Comparison of ENCODE assay signal across 27 mouse cellular contexts in genomic region chr13:43750966-43751365, GRCm38 (mm10). TPM values are rescaled to one million over a fixed set of nuclear protein-coding genes. Genes with fewer than 3 reads are reported as not detected.
A peak's percentile ranks its signal among the peaks of the same experiment; 100 is the strongest.
DNase-seq lines count a peak whose midpoint lies in the region; ATAC-seq lines count a peak whose summit lies in the region.
"Had no signal": no experiment of that assay in that cellular context is flagged by ENCODE, and none has a peak within 500 bp of the region (broad histone marks: within the 10 kb centered on the region; RNA-seq: fewer than 3 reads in every experiment).

No protein-coding gene starts in this region.

- no peaks in the 10 kb centered on the region for H3K9me3 ChIP-seq in heart, embryonic 14.5 days (ENCODE audit: control insufficient read depth, low read length)
- H3K9me3 ChIP-seq in liver, embryonic 11.5 days (ENCODE audit: control insufficient read depth, low read length): no peaks in the 10 kb centered on the region
- H3K9me3 ChIP-seq: embryonic facial prominence, embryonic 10.5 days; embryonic facial prominence, embryonic 13.5 days; forebrain, embryonic 12.5 days; forebrain, embryonic 15.5 days; heart, embryonic 15.5 days had no signal

- H3K4me2 ChIP-seq in heart, embryonic 14.5 days (ENCODE audit: low read length): peak overlapping the region; percentile 17; the same call in 1 of the 2 replicates
- no peak overlapping the region for H3K4me2 ChIP-seq in liver, embryonic 11.5 days
- H3K4me2 ChIP-seq: embryonic facial prominence, embryonic 13.5 days; forebrain, embryonic 12.5 days; forebrain, embryonic 15.5 days; heart, embryonic 15.5 days; hindbrain, embryonic 14.5 days had no signal

- H3K4me1 ChIP-seq in heart, embryonic 14.5 days (ENCODE audit: control insufficient read depth in 2 of 2, insufficient read depth in 2 of 2, low read length in 2 of 2): peaks cover 5 to 7% of the 10 kb centered on the region in 2 experiments
- H3K4me1 ChIP-seq in liver, embryonic 11.5 days (replicated peaks; ENCODE audit: control insufficient read depth, insufficient read depth, low read length): no peaks in the 10 kb centered on the region
- H3K4me1 ChIP-seq: embryonic facial prominence, embryonic 13.5 days; forebrain, embryonic 12.5 days; forebrain, embryonic 15.5 days had no signal

- no peaks in the 10 kb centered on the region for H3K27me3 ChIP-seq in heart, embryonic 14.5 days (ENCODE audit: control insufficient read depth, insufficient read depth, low read length)
- no peaks in the 10 kb centered on the region for H3K27me3 ChIP-seq in liver, embryonic 11.5 days (replicated peaks; ENCODE audit: control insufficient read depth, insufficient read depth, low read length)
- H3K27me3 ChIP-seq: embryonic facial prominence, embryonic 13.5 days; forebrain, embryonic 12.5 days; forebrain, embryonic 15.5 days; heart, embryonic 15.5 days had no signal

- no peak overlapping the region for H3K4me3 ChIP-seq in heart, embryonic 14.5 days (ENCODE audit: control insufficient read depth in 1 of 2, insufficient read depth in 1 of 2, low read depth in 1 of 2, low read length in 2 of 2)
- H3K4me3 ChIP-seq in liver, embryonic 11.5 days (ENCODE audit: low read depth, low read length): no peak overlapping the region
- H3K4me3 ChIP-seq: embryonic facial prominence, embryonic 10.5 days; embryonic facial prominence, embryonic 13.5 days; erythroblast, embryonic 14.5 days; forebrain, embryonic 12.5 days; forebrain, embryonic 15.5 days; heart, embryonic 15.5 days had no signal

- H3K36me3 ChIP-seq in heart, embryonic 14.5 days (ENCODE audit: control insufficient read depth, insufficient read depth, low read length): no peaks in the 10 kb centered on the region
- H3K36me3 ChIP-seq in liver, embryonic 11.5 days (ENCODE audit: control insufficient read depth, insufficient read depth, low read length): no peaks in the 10 kb centered on the region
- H3K36me3 ChIP-seq: embryonic facial prominence, embryonic 10.5 days; embryonic facial prominence, embryonic 13.5 days; forebrain, embryonic 12.5 days; forebrain, embryonic 15.5 days; heart, embryonic 15.5 days had no signal

- intact Hi-C loops in heart, postnatal 10 days (cut with DNase I): no loop called here

- no peak for ATAC-seq in heart, embryonic 14.5 days (ENCODE audit: insufficient number of reproducible peaks, insufficient read depth, low FRiP score, low read depth)
- ATAC-seq in CD4-positive, CD25-positive, alpha-beta regulatory T cell, adult 4 months: peak; percentile 77
- ATAC-seq in inflammation-experienced regulatory T-cells, adult 6 months: peak; percentile 62
- ATAC-seq in liver, embryonic 11.5 days (replicated peaks; ENCODE audit: low FRiP score): no peak
- ATAC-seq: forebrain, embryonic 15.5 days; hindbrain, postnatal 0 days had no signal

- 64% methylated on average over 6 of the region's 6 CpGs for WGBS in heart, embryonic 14.5 days
- 88% methylated on average over 6 of the region's 6 CpGs for WGBS in liver, embryonic 11.5 days

- no peak for DNase-seq in heart, postnatal 10 days
- DNase-seq in gastrocnemius, postnatal 10 days: no peak
- no peak for DNase-seq in liver, embryonic 11.5 days (ENCODE audit: low spot score)
- DNase-seq in cerebellum, adult 8-10 months: no peak
- DNase-seq: cerebellum, adult 11 months; cerebellum, adult 2 months; cerebellum, postnatal 10 days; cerebellum, postnatal 36 days; embryo, embryonic 11 days; gastrocnemius, postnatal 25 days; heart, postnatal 14 days; heart, postnatal 4 days; kidney, adult 11 months; kidney, adult 8-10 months had no signal

- H3K27ac ChIP-seq in heart, embryonic 14.5 days (replicated peaks in 1 of 2; ENCODE audit: control insufficient read depth in 1 of 2, insufficient read depth in 1 of 2, low read depth in 2 of 2, low read length in 2 of 2): no peak overlapping the region
- H3K27ac ChIP-seq in liver, embryonic 11.5 days (ENCODE audit: low read depth, low read length): no peak overlapping the region
- H3K27ac ChIP-seq: embryonic facial prominence, embryonic 10.5 days; embryonic facial prominence, embryonic 13.5 days; forebrain, embryonic 12.5 days; forebrain, embryonic 15.5 days; heart, embryonic 15.5 days; hindbrain, embryonic 14.5 days; hindbrain, postnatal 0 days had no signal

- no peak overlapping the region for H3K9ac ChIP-seq in heart, embryonic 14.5 days (ENCODE audit: low read length)
- H3K9ac ChIP-seq in liver, embryonic 11.5 days (ENCODE audit: low read depth, low read length): no peak overlapping the region
- H3K9ac ChIP-seq: embryonic facial prominence, embryonic 13.5 days; forebrain, embryonic 12.5 days; forebrain, embryonic 15.5 days; heart, embryonic 15.5 days; hindbrain, embryonic 14.5 days had no signal

RNA-seq across cellular contexts. Expression of gene Cd83, which starts 33.6 kb away (rescaled TPM):
- polyA plus RNA-seq in heart, embryonic 14.5 days (2014; fragmentation: Nextera tagmentation; extraction: Ambion mirVana): 4.0 and 4.2 TPM in 2 replicates
- total RNA-seq in heart, postnatal 10 days (2021): 1 to 10 TPM; 2.4 to 3.7 TPM
- 100 to 1,000 TPM; 294 to 385 TPM for polyA plus RNA-seq in CD4-positive, CD25-positive, alpha-beta regulatory T cell, adult 4 months (2017; shearing (Covaris generic))
- 100 to 1,000 TPM; 115 to 333 (median 260) TPM for polyA plus RNA-seq in inflammation-experienced regulatory T-cells, adult 6 months (2017; shearing (Covaris generic))
- 1 to 10 TPM; 1.2 to 3.0 TPM for total RNA-seq in gastrocnemius, postnatal 10 days (2021)
- 1.3 and 1.8 TPM in 2 replicates for polyA plus RNA-seq in liver, embryonic 11.5 days (2014; fragmentation: Nextera tagmentation; extraction: Ambion mirVana)
- polyA plus RNA-seq: C2C12; erythroblast, embryonic 14.5 days; Patski had no signal

Comparison
In these comparisons a context has a peak if more than half of its experiments do, and no peak if none do; other contexts are left out.
1. ATAC-seq: peak in CD4-positive, CD25-positive, alpha-beta regulatory T cell, adult 4 months (single experiment) and inflammation-experienced regulatory T-cells, adult 6 months (single experiment); none in heart, embryonic 14.5 days (single experiment) and liver, embryonic 11.5 days (single experiment).
2. RNA of gene Cd83, which starts 33.6 kb away (polyA plus RNA-seq): 294 to 385 TPM in CD4-positive, CD25-positive, alpha-beta regulatory T cell, adult 4 months and 115 to 333 TPM in inflammation-experienced regulatory T-cells, adult 6 months; 4.0 to 4.2 TPM in heart, embryonic 14.5 days and 1.3 to 1.8 TPM in liver, embryonic 11.5 days; every median in the first group is over 10 times any median in the second.